Mouse (Mus musculus) left cerebral cortex, postnatal 25 days (tissue): ENCODE measurements around the gene Ccdc144b. TPM values are rescaled to one million over a fixed set of nuclear protein-coding genes. Genes with fewer than 3 reads are reported as not detected.

ENCODE experiments used
- DNase-seq, 2 experiments: peaks; one replicate each; pipeline ENCODE4 v3.0.0; 2022; ENCODE audit warnings: low spot score in 2 of 2, mixed read lengths in 1 of 2
- intact Hi-C: fragments of 180-260 bp; cut with DNase I; formaldehyde crosslinking; loops from one replicate; pipeline ENCODE4 v1.15.1; 2025
- total RNA-seq, 2 experiments: library from RNA; stranded (reverse); gene quantifications; 2 replicates each; pipeline ENCODE4 v1.2.3; 2021

Gene Ccdc144b
- not detected for total RNA-seq

DNA sequence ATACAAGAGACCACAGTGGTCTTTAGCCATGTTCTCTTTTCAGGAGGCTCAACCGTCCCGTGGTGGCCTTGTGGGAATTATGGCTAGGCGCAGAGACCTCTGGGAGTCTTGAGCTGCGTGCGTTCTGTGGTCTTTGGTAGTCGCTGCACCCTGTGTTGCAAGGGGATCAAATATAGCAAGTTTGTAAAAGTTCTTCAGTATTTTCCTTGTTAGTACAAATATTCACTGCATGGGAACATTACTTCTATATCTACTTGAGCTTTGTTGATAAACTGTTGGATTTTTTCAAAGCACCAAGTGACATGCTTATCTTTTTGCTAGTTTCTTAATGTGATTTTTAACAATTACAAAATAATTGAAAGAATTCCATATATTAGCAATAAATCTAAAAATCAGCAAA lies at the start of gene Ccdc144b:
TSS of gene Ccdc144b (minus strand) at position 101 of the 400 bp plus-strand sequence.
- no peak for DNase-seq
- intact Hi-C loops = no loop called here

DNA sequence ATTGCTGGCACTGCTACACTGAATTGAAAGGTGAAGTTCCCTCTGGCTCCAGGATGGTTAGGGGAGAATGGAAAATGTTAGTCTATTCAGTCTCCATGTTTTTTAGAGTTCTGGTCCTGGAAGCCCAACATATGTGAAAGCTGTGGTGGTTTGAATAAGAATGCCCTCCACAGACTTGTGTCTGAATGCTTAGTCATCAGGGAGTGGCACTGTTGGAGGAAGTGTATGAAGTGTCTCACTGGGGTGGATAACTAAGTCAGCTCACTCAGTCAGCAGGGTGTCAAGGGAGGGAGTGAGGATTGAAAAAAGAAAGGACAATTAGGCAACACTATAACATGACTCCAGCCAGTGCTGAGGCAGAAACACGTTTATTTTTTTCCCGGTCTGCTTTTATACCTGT lies 42.0 kb upstream of the Ccdc144b start:
- no peak for DNase-seq
- intact Hi-C loops = no loop called here

DNA sequence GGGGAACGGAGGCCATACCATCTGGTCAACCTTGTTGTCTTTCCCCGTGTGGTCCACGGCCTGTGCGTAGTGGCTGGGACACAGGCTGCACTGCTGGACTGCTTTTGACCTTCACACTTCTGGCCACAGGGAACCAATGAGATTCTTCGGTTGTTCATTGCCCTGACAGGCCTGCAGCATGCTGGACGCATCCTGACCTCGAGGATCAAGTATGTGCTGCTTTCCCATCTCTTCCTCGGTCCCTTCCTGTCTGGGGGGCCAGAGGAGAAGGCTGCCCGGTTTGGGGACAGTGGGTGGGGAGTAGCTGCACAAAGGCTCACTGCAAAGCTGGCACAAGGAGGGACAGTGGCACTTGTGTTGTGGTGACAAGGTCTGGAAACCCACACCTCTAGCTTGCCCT lies 34.2 kb upstream of the Ccdc144b start:
- no peak for DNase-seq
- intact Hi-C loops = no loop called here

DNA sequence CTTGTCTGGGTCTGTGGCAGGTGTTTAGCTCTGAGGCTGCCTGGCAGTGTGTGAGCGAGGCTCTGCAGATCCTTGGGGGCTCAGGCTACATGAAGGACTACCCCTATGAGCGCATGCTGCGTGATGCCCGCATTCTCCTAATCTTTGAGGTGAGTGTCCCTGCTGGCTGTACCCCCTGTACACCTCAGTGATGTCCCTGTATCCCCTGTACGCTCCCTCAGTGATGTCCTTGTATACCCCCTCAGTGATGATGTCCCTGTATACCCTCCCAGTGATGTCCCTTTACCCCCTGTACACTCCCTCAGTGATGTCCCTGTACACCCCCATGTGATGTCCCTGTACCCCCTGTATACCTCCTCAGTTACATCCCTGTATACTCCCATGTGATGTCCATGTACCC lies 32.0 kb upstream of the Ccdc144b start:
- intact Hi-C loops = no loop called here
- no peak for DNase-seq

GRCm38 (mm10) chr3:36083381-36083780 lies 30.0 kb upstream of the Ccdc144b start:
- intact Hi-C loops = no loop called here
- DNase-seq = no peak

- intact Hi-C loops = no loop called here
- no peak for DNase-seq
Observed at GRCm38 (mm10) chr3:36082843-36083242, 29.5 kb upstream of the Ccdc144b start.

DNA sequence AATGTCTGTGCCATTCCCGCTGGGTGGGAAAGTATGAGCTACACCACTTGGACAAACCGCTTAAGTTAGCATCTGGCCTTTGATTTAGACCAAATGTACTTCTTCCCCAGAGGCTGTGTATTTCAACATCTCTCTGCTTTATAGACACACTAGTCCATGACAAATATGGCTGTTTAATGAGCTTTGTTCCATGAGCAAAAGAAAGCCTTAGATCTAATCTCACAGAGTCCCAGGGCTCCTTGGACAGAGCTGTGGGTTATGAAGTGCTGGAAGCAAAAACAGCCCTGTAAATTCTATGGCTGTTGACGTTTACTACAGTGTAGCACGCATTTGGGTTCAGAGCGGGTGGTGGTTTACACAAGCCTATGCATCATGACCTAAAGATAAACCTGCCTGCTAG lies 27.4 kb upstream of the Ccdc144b start:
- intact Hi-C loops = no loop called here
- DNase-seq = no peak

DNA sequence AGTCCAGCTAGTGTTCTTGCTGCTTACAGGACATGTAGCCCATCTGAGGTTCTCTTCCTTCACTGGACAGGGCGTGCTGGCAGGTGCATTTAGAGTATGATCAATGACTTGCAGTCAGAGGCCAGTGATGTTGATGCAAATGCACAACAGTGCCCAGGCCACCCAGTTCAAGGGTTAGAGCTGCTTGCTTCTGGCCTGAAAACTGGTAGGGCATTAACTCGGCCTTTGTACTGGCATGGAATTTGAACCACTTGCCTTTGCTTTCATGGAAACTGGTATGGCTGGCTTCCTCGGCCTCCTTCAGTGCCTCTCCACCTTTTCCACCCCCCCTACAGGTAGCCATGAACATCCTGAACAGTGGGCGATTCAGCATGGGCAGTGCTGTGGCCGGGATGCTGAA lies 26.5 kb upstream of the Ccdc144b start:
- intact Hi-C loops = no loop called here

GRCm38 (mm10) chr3:36077386-36077785 lies 24.0 kb upstream of the Ccdc144b start:
- no peak for DNase-seq
- intact Hi-C loops = no loop called here

More for the DNA sequence above, 26.5 kb upstream of the Ccdc144b start:
- DNase-seq = no peak

GRCm38 (mm10) chr3:36075466-36075865 lies 22.1 kb upstream of the Ccdc144b start:
- intact Hi-C loops = no loop called here
- DNase-seq = no peak

DNA sequence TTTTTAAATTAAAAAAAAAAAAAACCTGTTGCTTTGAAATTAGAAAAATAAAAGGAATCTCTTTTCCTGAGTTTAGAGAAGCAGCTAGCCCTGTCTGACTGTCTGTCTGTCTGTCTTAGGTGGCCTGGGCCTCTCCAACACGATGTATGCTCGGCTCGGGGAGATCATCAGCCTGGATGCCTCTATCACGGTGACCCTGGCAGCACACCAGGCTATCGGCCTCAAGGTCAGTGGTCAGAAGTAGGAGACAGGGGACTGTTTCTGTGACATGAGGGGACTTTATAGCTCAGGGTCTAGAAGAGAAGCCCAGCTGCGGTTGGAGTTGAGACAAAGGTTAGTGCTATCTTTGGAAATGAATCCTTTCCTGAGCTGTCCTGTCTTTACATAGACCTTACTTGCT lies 20.9 kb upstream of the Ccdc144b start:
- intact Hi-C loops = no loop called here
- DNase-seq = no peak

GRCm38 (mm10) chr3:36071047-36071446 lies 17.7 kb upstream of the Ccdc144b start:
- intact Hi-C loops = no loop called here
- no peak for DNase-seq

- intact Hi-C loops = no loop called here
- DNase-seq = no peak
Observed at GRCm38 (mm10) chr3:36070436-36070835, 17.1 kb upstream of the Ccdc144b start.

GRCm38 (mm10) chr3:36067731-36068130 lies 14.4 kb upstream of the Ccdc144b start:
- no peak for DNase-seq
- intact Hi-C loops = no loop called here

- intact Hi-C loops = loop anchor here (1.0 kb wide), 1 partner anchor 66 kb away; the partner anchor contains the start of gene Mccc1
- DNase-seq = peak; percentile 97 to 98
Observed at GRCm38 (mm10) chr3:36065843-36066651, 12.7 kb upstream of the Ccdc144b start, which contains the start of gene Acad9. Gene Acad9 (plus strand): TSS chr3:36065979.

GRCm38 (mm10) chr3:36065166-36065565 lies 11.8 kb upstream of the Ccdc144b start:
- DNase-seq = no peak

DNA sequence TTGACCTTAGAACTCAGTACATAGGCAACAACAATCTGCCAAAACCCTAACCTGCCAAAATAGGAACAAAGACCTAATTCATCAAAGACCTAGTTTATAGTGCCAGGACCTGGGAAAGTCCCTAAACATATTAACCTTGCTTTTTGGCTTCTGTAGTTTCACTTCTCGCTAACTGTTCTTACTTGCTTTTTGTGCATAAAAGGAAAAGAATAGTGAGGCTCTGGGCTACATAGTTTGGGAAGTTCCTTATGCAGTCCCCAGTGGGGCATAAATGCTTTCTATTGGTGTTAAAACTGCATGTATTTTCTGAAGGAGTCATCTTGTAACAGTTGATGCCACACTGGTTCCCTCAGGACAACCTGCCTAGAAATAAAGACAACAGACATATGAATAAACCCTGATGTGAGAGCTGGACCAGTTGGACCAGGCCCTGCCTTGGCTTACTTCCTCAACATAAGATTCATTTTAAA lies 11.3 kb upstream of the Ccdc144b start:
- no peak for DNase-seq
- intact Hi-C loops = loop anchor here (1.0 kb wide), 1 partner anchor 64 kb away; the partner anchor contains the start of gene Mccc1

More at GRCm38 (mm10) chr3:36065166-36065565, 11.8 kb upstream of the Ccdc144b start:
- intact Hi-C loops = loop anchor here (1.0 kb wide), 1 partner anchor 65 kb away; the partner anchor contains the start of gene Mccc1

- intact Hi-C loops = loop anchor here (2.0 kb wide), 2 partner anchors 87 to 371 kb away; no protein-coding TSS in a partner anchor
- peak; percentile 52 to 63 for DNase-seq
Observed at GRCm38 (mm10) chr3:36060096-36060850, 6.9 kb upstream of the Ccdc144b start.

GRCm38 (mm10) chr3:36049106-36049505 lies 4.2 kb downstream of the Ccdc144b start:
- intact Hi-C loops = no loop called here
- DNase-seq = no peak

DNA sequence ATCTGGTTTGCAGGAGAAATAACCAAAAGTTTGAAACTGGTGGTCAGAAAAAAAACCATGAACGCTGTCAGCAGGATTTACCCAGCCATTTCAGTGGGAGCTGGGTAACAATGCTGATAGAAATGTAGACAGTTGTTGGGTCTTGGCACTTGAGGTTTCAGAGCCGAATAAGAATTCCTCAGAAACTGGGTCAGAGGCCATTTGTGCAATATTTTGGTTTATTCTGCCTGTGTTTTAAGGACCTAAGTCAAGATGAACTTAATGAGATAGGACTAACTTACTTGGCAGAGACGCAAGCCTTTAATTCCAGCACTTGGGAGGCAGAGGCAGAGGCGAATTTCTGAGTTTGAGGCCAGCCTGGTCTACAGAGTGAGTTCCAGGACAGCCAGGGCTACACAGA lies 8.3 kb downstream of the Ccdc144b start:
- no peak for DNase-seq
- intact Hi-C loops = no loop called here
